Mouse (Mus musculus): ENCODE data around the gene Zbed6.
A peak's percentile ranks its signal among the peaks of the same experiment; 100 is the strongest.

Gene Zbed6

GRCm38 (mm10) chr1:133661203-133661933 is 683 bp upstream of the Zbed6 start, which contains the start of gene Gm38394:
Gm38394 (minus strand) TSS chr1:133661318.
- peak; percentile 94 to 95 for DNase-seq

DNA sequence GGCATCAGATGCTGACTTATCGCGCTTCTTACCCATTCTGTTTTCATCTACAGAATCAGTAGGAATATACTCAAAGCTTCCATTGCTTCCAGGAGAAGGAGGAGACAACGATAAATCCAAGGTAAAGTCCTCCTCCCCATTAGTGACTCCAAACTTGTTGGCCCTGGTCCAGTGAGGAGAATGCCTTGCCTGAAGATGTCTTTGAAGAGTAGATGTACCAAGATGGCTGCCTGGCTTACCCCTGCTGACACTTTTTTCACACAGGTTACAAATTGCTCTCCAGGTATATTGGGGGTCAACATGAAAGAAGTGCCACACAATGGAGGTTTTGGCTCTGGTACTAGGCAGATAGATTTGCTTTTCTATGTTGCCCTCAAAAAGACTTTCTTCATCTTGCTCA is 1.8 kb downstream of the Zbed6 start:
- DNase-seq = no peak

- DNase-seq = no peak
Observed at GRCm38 (mm10) chr1:133656811-133657210, 3.9 kb downstream of the Zbed6 start.

GRCm38 (mm10) chr1:133653033-133653432 is 7.7 kb downstream of the Zbed6 start:
- DNase-seq = no peak

DNA sequence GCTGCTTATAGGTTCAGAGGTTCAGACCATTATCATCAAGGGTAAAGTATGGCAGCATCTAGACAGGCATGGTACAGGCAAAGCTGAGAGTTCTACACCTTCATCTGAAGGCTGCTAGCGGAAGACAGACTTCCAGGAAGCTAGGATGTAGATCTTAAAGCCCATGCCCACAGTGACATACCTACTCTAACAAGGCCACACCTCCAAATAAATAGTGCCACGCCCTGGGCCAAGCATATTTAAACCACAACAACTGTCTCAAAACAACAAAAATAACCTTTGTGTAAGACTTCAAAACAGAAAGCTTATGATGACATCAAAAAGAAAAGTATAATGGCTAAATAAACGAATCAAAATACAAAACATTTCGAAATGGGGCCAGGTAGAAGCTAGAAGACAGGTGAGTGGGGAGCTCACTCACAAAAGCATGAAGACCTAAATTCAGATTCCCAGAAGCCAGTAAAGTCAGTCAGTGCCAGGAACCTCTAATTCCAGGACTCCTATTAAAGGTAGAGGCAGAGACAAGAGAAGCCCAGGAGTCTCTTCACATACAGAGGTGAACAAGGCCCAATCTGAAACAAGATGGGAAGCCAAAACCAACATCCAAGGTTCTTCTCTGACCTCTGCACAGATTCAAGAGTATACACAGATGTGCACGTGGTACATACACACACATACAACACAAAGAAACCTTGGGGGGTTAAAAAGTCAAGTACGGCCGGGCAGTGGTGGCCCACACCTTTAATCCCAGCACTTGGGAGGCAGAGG is 10.2 kb downstream of the Zbed6 start:
- no peak for DNase-seq

- no peak for DNase-seq
Observed at GRCm38 (mm10) chr1:133645652-133646051, 15.0 kb downstream of the Zbed6 start.

GRCm38 (mm10) chr1:133641163-133641562 is 19.5 kb downstream of the Zbed6 start:
- DNase-seq = no peak

DNA sequence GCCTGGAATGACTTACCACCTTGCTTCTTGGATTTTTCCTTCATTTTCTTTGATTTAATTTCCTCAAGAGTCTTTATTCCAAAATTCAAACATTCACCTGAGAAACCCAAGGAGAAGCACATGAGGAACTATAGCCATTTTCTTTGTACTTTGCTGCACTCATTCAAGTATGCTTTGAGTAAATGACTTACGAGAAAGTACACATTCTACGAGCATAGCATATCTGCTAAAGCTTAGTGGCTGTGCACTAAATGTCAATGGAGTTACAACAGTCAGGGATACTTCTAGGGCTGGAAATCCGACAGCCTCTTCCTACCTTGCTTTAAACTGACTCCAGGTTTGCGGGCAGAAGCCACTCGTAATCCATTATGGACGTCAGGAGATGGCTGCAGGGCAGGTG is 22.2 kb downstream of the Zbed6 start:
- no peak for DNase-seq

DNA sequence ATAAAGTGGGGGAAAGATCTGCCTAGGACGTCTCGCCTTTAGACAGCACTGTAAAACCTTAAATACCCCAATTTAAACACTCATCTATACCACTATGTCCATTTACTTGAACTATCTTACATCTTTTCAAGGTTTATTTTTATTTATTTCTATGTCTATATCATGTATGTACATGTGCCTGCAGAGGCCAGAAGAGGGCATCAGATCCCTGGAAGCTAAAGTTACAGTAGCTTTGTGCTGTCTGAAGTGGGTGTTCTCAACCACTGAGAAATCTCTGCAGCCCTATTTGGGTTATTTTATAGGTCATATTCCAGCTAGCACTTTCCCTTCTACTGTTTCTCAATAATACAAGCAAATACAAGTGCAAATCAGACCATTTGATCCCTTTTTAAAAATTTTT is 28.5 kb downstream of the Zbed6 start:
- no peak for DNase-seq

GRCm38 (mm10) chr1:133625052-133625451 is 35.6 kb downstream of the Zbed6 start:
- DNase-seq = no peak

GRCm38 (mm10) chr1:133618311-133618710 is 42.4 kb downstream of the Zbed6 start:
- DNase-seq = peak in 1 of 2 experiments; percentile 18

DNA sequence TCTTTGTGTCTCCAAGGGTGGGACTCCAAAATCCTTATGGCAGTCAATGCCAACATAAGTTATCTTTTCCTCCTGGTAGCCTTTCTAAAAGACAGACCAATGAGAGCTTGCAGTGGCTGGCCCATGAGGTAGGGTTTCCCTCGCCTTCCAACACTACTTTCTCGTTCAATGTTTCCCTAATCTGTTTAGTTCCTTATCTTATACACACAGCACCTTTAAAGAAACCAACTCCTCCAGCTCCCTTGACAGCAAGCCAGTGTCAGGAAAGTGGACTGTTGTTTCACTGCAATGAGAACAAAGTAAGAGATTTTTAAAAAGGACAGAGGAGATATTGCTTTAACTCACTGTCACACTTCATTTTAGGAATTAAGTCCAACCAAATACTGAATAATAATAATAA is 42.8 kb downstream of the Zbed6 start:
- no peak for DNase-seq

GRCm38 (mm10) chr1:133613817-133614216 is 46.9 kb downstream of the Zbed6 start:
- no peak for DNase-seq

- DNase-seq = peak; percentile 11 to 49
Observed at GRCm38 (mm10) chr1:133611436-133611835, 49.2 kb downstream of the Zbed6 start.

DNA sequence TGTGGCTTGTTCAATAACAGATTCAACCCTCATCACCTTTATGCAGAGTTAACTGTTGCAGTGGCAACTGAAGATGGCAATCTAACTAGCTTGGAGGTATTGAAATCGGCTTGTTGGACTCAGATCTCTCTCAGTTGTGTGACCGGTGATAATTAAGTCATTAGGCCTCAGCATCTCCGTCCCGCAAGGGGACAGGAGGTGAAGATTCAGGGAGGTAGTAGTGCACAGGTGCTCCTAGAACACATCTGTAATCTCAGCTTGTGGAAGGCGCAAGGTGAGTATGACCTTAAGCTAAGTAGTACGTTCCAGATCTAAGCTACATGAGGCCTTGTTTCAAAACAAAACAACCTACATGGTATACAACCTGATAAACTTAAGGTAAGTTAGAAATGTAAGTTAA is 50.1 kb downstream of the Zbed6 start:
- no peak for DNase-seq

DNA sequence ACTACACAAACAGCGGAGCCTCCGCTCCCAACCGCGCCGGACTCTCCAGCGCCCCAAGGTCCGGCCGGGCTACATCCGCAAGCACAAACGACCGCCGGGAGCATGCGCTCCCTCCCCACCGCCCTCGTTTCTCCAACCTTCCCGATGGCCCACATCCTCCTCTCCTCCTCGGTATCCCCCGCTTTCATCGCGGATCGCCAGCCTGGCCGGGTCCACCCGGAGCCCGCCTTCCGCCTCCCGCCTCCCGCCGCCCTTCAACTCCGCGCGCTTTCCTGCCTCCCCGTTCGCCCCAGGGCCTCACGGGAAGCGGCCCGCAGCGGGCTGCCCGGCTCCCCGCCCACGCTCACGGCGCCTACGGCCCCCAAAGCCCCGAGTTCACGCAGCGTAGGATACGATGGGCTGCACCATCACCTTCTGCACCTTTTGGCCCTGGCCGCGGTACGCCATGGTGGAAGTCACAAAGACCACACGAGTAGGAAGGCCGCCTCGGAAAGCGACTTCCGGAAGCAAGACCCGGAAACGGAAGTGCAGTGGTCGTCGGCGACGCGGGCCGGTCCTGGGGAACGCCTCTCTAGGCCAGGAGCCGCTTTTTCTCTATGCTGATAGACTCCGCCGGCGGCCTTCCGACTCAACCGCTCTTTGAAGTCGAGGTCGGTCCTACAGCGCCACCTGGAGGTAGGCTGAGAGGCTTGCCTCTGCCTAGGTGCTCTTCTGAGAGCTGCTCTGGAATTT is 50.7 kb downstream of the Zbed6 start, which contains the start of gene Snrpe:
Snrpe (minus strand) TSS at position 521 of the 732 bp plus-strand sequence.
- DNase-seq = peak; percentile 94
